ENCODE assay signal across 10 mouse cellular contexts in the genomic region with DNA sequence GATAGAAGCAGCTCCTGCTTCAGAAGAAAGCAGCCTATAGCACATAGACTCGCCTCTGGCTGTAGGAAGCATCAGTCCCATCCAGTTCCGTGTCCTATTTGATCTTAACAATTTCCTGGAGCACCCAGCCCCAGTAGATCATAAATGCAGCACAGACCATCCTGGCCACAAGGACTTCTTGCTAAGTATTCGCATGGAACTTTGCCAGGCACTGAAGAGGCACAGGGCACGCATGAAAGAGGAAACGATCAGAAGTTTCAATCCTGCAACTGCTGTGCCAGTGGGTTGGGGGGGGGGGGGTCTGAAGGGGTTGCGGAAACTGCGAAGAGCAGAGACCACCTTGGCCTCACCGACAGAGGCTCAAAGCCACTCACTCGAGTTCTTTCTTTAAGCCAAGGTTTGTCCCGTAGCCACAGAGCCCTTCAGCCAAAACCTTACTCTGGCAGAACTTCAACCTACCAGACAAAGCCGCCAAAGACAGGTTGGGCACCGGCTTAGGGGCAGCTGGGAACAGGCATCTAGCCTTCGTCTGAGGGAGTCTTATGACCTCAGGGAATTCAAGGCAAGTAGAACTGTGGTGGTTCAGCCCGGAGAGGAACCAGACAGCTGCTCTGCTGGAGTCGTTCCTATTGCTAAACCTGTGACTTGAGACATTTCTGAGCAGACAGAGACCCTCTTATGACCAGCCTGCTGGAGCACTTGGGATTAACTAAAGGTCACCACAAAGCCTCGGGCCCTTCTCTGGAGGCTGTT. TPM values are rescaled to one million over a fixed set of nuclear protein-coding genes. Genes with fewer than 3 reads are reported as not detected.
A peak's percentile ranks its signal among the peaks of the same experiment; 100 is the strongest.
DNase-seq lines count a peak whose midpoint lies in the region; ATAC-seq lines count a peak whose summit lies in the region.
"Had no signal": no experiment of that assay in that cellular context is flagged by ENCODE, and none has a peak within 500 bp of the region (broad histone marks: within the 10 kb centered on the region; RNA-seq: fewer than 3 reads in every experiment).

No protein-coding gene starts in this region.

- no peaks in the 10 kb centered on the region for H3K36me3 ChIP-seq in kidney, embryonic 15.5 days
- H3K36me3 ChIP-seq: heart, embryonic 15.5 days had no signal

- H3K4me3 ChIP-seq in kidney, embryonic 15.5 days (replicated peaks): no peak overlapping the region

- H3K27ac ChIP-seq in kidney, embryonic 15.5 days: no peak overlapping the region

- peak; percentile 27 for DNase-seq in gastrocnemius, adult 18-20 months (ENCODE audit: low spot score)
- DNase-seq in gastrocnemius, adult 8-10 months (ENCODE audit: low spot score in 2 of 2): no peak
- DNase-seq in 3134 (ENCODE audit: extremely low read depth, insufficient read length, low spot score): peak; percentile 78
- peak; percentile 48 for DNase-seq in ZHBTc4 (ENCODE audit: low read depth, low spot score)
- no peak for DNase-seq in urinary bladder, postnatal 25 days (ENCODE audit: low spot score)
- DNase-seq in spleen, adult 12 weeks (ENCODE audit: low spot score): no peak
- DNase-seq in layer of hippocampus, adult 9-11 months: no peak
- DNase-seq: lung, postnatal 14 days had no signal

- peaks cover 50% of the 10 kb centered on the region for H3K27me3 ChIP-seq in kidney, embryonic 15.5 days

- no peak overlapping the region for H3K9ac ChIP-seq in kidney, embryonic 15.5 days

- peak overlapping the region; percentile 90; the same call in 1 of the 2 replicates for H3K4me2 ChIP-seq in kidney, embryonic 15.5 days

- H3K4me1 ChIP-seq in kidney, embryonic 15.5 days: peaks cover 45% of the 10 kb centered on the region

- ATAC-seq in kidney, embryonic 15.5 days (replicated peaks; ENCODE audit: low FRiP score): no peak

- WGBS in kidney, embryonic 15.5 days: 82% methylated on average over 16 of the region's 16 CpGs

- no peaks in the 10 kb centered on the region for H3K9me3 ChIP-seq in kidney, embryonic 15.5 days (replicated peaks)
- H3K9me3 ChIP-seq: heart, embryonic 15.5 days had no signal

RNA-seq across cellular contexts. Expression of a gene that starts 3.9 kb away (rescaled TPM):
- 1 to 10 TPM; 2.9 to 4.0 TPM for total RNA-seq in gastrocnemius, adult 18-20 months (2021)
- total RNA-seq in gastrocnemius, adult 8-10 months (2022): 1 to 10 TPM; 2.0 to 4.2 (median 2.5) TPM
- polyA plus RNA-seq in kidney, embryonic 15.5 days (2015; fragmentation: Nextera tagmentation; extraction: Ambion mirVana): 9.9 and 12.5 TPM in 2 replicates

RNA-seq across cellular contexts. Expression of a gene that starts 16.6 kb away (rescaled TPM):
- 1 to 10 TPM; 9.1 to 9.3 TPM for total RNA-seq in gastrocnemius, adult 18-20 months (2021)
- 10 to 100 TPM in 1 of 4 experiments, 1 to 10 TPM in 3; 6.7 to 10.4 (median 7.9) TPM for total RNA-seq in gastrocnemius, adult 8-10 months (2022)
- polyA plus RNA-seq in kidney, embryonic 15.5 days (2015; fragmentation: Nextera tagmentation; extraction: Ambion mirVana): 38.5 and 38.9 TPM in 2 replicates

Comparison
In these comparisons a context has a peak if more than half of its experiments do, and no peak if none do; other contexts are left out.
1. DNase-seq: peak in gastrocnemius, adult 18-20 months (single experiment), 3134 (single experiment) and ZHBTc4 (single experiment); none in gastrocnemius, adult 8-10 months (0 of 2), urinary bladder, postnatal 25 days (single experiment), spleen, adult 12 weeks (single experiment) and layer of hippocampus, adult 9-11 months (single experiment).